Mouse (Mus musculus): ENCODE data around the gene Btbd3.

Gene Btbd3

GRCm38 (mm10) chr2:138388591-138388990 lies 132.2 kb downstream of the Btbd3 start:
- no peak for DNase-seq (ENCODE audit: low spot score)

DNA sequence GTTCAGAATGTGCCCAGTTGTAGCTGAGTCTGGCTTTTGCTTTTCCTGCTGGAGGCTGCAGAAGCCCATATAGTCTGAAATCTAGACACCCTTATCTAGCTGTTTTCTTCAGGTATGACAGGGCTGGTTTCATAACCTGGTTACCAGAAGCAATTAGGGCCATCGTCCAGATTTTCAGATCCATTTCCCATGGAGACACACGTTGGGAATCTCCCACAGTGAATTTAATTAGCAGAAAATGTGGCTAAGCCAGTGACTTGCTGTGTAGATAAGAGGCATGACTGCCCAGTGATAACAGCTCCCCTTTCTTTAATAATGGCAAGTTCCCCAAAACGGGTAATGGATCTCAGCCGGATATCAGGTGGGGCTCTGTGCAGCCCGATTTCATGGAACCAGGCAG lies 146.7 kb downstream of the Btbd3 start:
- no peak for DNase-seq (ENCODE audit: low spot score)

- no peak for DNase-seq (ENCODE audit: low spot score)
Measured at GRCm38 (mm10) chr2:138405753-138406528, 149.6 kb downstream of the Btbd3 start.

DNA sequence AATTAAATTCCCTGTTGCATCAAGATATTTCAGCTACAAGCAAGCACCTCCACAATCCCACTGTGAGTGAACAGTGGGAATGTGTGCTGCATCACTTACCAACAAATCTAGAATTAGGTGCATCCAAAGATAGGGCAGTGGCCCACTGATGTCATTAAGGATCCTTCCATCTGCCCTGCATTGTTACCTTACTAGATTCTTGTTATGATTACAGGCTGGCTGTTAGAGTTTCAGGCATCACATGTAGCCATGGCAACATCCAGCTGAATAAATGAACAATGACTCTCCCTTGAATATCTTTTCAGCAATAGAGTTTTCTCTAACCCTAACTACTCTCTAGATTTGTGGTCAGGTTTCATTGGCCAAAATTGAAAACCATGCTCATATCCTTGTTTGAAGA lies 150.3 kb downstream of the Btbd3 start:
- no peak for DNase-seq (ENCODE audit: low spot score)

DNA sequence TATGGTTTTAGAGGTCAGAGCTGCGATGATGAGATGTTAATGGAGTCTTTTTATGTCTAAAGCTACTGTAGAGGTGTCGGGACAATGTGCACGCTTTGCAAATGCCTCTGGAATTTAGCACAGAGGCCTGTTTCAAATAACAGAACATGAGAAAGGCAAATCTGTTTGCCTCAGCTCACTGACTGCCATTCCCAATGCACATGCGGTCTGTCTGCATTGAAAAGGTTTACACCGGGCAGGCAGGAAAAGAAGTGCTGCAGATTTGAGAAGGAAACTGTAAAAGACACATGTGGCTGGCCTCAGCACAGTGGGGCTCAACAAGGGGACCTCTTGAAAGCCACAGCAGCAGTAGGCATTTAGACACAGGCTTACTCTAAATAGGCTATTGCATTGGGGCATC lies 156.2 kb downstream of the Btbd3 start:
- DNase-seq (ENCODE audit: low spot score), result no peak

- no peak for DNase-seq (ENCODE audit: low spot score)
Measured at GRCm38 (mm10) chr2:138422321-138422720, 166.0 kb downstream of the Btbd3 start.

GRCm38 (mm10) chr2:138431991-138432390 lies 175.6 kb downstream of the Btbd3 start:
- no peak for DNase-seq (ENCODE audit: low spot score)

DNA sequence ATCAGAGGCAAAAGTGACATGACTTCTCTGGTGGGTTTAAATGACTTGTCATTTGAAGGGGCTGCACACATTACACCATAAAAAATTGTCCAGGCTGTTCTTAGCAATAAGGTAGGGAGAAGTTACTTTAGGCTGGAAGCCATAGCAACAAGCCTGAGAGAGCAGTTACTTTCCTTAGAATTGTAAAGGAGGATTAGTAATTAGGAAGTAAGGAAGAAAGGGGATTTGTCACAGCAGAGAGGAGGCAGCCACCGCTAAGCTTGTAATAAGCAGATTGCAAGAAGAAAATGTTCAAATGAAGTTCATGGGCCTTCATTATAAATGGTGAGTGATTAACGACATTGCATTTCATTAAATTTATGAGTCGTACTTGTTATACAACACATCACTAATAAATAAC lies 190.1 kb downstream of the Btbd3 start:
- no peak for DNase-seq (ENCODE audit: low spot score)

GRCm38 (mm10) chr2:138446943-138447342 lies 190.6 kb downstream of the Btbd3 start:
- no peak for DNase-seq (ENCODE audit: low spot score)

- DNase-seq (ENCODE audit: low spot score), result no peak
Measured at GRCm38 (mm10) chr2:138447681-138448080, 191.3 kb downstream of the Btbd3 start.

GRCm38 (mm10) chr2:138468046-138468572 lies 211.7 kb downstream of the Btbd3 start:
- DNase-seq (ENCODE audit: low spot score), result no peak

GRCm38 (mm10) chr2:138473407-138473806 lies 217.0 kb downstream of the Btbd3 start:
- DNase-seq (ENCODE audit: low spot score), result no peak

DNA sequence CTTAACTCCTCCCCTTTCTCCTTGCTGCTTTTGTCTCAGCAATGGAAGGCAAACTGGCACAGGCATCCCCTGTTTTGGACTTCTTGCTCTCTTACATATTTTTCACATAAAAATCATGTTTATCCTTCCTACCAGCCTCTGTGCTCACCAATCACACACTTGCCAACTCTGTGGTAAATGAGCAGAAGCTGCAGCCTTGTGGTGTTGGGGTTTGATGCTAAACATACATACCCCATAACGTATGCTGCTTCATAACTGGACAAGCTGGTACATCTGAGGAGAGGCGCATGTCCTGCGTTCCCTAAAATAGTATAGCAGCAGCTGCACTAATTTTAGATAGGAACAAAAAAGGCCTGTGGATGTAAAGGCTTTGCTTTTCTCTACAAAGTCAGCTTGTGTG lies 220.1 kb downstream of the Btbd3 start:
- DNase-seq (ENCODE audit: low spot score), result no peak

GRCm38 (mm10) chr2:138477278-138477677 lies 220.9 kb downstream of the Btbd3 start:
- DNase-seq (ENCODE audit: low spot score), result no peak

GRCm38 (mm10) chr2:138482541-138482940 lies 226.2 kb downstream of the Btbd3 start:
- no peak for DNase-seq (ENCODE audit: low spot score)

- DNase-seq (ENCODE audit: low spot score), result no peak
Measured at GRCm38 (mm10) chr2:138484871-138485270, 228.5 kb downstream of the Btbd3 start.

DNA sequence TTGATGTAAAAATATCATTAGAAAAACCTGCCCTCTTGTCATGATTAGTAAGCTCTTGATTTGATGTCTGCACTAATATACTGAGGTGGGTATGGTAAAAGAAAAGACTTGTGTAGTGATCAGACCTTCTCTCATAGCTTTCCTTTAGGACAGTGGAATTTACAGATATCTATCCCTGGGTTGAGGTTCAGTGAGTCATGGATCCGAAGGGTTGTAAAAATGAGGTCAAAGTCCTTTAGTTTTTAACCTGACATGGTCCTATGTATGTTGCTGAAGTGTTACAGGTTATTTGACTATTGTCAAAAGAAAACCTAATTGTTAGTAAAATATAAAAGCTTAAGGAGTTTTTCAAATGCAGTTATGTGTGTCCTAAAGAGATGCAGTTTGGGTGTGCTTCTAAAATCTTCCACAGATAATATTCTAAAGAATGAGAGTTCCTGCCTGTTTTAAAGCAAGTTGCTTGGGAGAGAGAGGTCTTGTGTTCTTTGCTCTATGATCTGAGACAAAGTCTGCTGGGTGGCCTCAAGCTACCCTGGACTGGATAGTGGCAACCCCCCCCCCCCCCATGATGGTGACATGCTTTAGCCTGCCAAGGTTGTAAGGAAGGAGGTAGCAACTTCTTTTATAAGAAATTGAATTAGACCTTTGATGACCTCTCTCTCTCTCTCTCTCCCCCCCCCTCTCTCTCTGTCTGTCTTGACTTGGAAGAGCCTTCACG lies 234.5 kb downstream of the Btbd3 start:
- no peak for DNase-seq (ENCODE audit: low spot score)

DNA sequence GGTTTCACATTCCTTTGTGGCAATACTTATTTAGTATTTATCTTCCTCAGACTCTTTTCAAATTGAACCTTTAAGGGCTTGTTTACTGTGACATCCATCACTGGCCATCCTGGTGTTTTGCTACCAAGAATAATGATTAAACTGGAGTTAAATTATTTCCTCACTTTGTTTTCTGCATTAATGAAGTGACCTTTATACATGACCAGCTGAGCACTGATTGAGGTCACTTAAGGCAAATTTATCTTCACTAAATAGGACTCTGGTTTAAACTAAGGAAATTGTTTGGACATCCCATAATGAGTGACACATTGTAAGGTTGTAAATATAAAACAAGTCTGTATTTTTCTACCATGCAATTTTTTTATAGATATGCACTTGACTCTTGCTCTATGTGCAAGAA lies 235.8 kb downstream of the Btbd3 start:
- DNase-seq (ENCODE audit: low spot score), result no peak

GRCm38 (mm10) chr2:138503866-138504380 lies 247.6 kb downstream of the Btbd3 start:
- no peak for DNase-seq (ENCODE audit: low spot score)

GRCm38 (mm10) chr2:138515531-138515930 lies 259.2 kb downstream of the Btbd3 start:
- no peak for DNase-seq (ENCODE audit: low spot score)

DNA sequence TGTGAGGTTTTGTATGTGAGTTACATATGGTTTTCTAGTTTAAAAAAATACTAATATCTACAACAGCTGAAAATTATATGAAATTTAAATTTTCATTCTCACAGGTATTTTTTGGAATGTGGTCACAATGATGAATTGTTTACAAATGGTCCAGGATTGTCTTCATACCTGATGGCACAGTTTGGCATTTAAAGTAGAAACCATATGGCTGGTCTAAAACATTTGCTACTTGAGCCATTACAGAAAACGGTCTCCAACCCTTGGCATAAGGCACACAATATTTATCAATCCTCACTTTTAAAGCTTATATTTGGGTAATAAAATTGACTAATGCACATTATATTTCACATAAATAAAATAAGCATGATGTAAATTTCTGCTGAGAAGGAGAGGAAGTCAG lies 272.1 kb downstream of the Btbd3 start:
- no peak for DNase-seq (ENCODE audit: low spot score)

DNA sequence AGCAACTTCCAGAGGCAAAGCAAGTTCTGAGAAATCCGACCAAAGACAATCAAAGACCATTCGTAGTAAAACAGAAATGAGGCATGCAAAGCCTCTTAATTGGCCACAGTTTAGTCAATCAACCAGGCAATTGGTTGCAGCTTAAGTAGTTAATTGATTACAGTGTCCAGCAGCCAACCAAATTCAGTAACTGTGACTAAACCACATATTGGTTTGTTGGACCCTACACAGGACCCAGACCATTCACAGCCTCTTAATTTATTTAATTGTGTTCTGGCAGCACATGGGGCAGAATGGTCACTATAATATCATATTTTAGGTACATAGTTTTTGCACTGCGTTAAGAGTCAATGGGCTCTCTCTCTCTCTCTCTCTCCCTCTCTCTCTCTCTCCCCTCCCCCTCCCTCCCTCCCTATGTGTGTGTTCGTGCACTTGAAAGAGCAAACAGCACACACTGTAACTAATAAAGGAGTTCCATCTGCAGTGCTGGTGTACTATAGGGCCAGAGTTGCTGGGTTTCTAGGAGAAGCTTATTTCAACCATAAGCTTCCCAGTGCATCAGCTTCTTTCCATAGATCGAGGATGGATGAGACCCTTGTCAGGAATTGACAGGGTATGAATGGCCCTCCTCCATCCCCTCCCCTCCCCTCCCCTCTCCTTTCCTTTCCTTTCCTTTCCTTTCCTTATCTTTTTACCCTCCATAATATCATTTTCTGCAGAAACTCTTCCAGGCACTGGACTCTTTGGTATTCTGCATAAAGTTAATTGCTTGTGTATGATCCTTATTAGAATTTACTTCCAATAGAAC lies 275.0 kb downstream of the Btbd3 start:
- no peak for DNase-seq (ENCODE audit: low spot score)

Data from ovary, postnatal 14 days (tissue).